In genomic region chr4:44973450-44973849, GRCm38 (mm10) we compare ENCODE assay signal across 8 mouse cellular contexts. TPM values are rescaled to one million over a fixed set of nuclear protein-coding genes. Genes with fewer than 3 reads are reported as not detected.
DNase-seq lines count a peak whose midpoint lies in the region; ATAC-seq lines count a peak whose summit lies in the region.

No protein-coding gene starts in this region.

- WGBS in intestine, embryonic 14.5 days, result 15% methylated on average over 9 of the region's 9 CpGs

- intact Hi-C loops in gastrocnemius, postnatal 36 days (cut with DNase I), result no loop called here
- intact Hi-C loops in left cerebral cortex, postnatal 10 days (cut with DNase I), result no loop called here

- no peaks in the 10 kb centered on the region for H3K27me3 ChIP-seq in intestine, embryonic 14.5 days (replicated peaks; ENCODE audit: control insufficient read depth, insufficient read depth, low read length)

- 0 out of 2 replicates have a peak, but pooled peaks have one; percentile 34 for ATAC-seq in intestine, embryonic 14.5 days (replicated peaks; ENCODE audit: low FRiP score, low TSS enrichment, low read depth)
- ATAC-seq in megakaryocyte-erythroid progenitor cell, adult 5-6 weeks (replicated peaks; ENCODE audit: low FRiP score, low TSS enrichment, poor library complexity, severe bottlenecking), result peak; percentile 86

- no peak overlapping the region for H3K9ac ChIP-seq in intestine, embryonic 14.5 days (ENCODE audit: low read length)

- DNase-seq in adrenal gland, adult 2 months, result peak; percentile 92
- DNase-seq in embryo, embryonic 11.5 days (ENCODE audit: low read depth, low spot score), result peak; percentile 74
- peak; percentile 77 for DNase-seq in gastrocnemius, postnatal 36 days
- peak; percentile 88 for DNase-seq in intestine, embryonic 14.5 days (ENCODE audit: low spot score)
- DNase-seq in left cerebral cortex, postnatal 10 days (ENCODE audit: extremely low spot score in 1 of 2, low spot score in 2 of 2), result peak; percentile 79 to 92
- DNase-seq in right cerebral cortex, postnatal 25 days, result peak; percentile 82
- DNase-seq in urinary bladder, postnatal 36 days (ENCODE audit: low spot score in 2 of 2), result peak; percentile 83 to 90

- no peaks in the 10 kb centered on the region for H3K36me3 ChIP-seq in intestine, embryonic 14.5 days (ENCODE audit: control insufficient read depth, insufficient read depth, low read length)

- no peak overlapping the region for H3K27ac ChIP-seq in intestine, embryonic 14.5 days (ENCODE audit: low read depth)

- H3K4me3 ChIP-seq in intestine, embryonic 14.5 days (ENCODE audit: low read depth, low read length), result no peak overlapping the region; the same call in 1 of the 2 replicates

- H3K4me1 ChIP-seq in intestine, embryonic 14.5 days (replicated peaks; ENCODE audit: control insufficient read depth, insufficient read depth, low read length), result no peaks in the 10 kb centered on the region

- H3K9me3 ChIP-seq in intestine, embryonic 14.5 days (ENCODE audit: control insufficient read depth, low read length), result no peaks in the 10 kb centered on the region

- peak overlapping the region; percentile 43 for H3K4me2 ChIP-seq in intestine, embryonic 14.5 days (ENCODE audit: low read length)

RNA-seq across cellular contexts. Expression of gene Grhpr, which starts 7.7 kb away (rescaled TPM):
- total RNA-seq in adrenal gland, adult 2 months (2021), result 100 to 1,000 TPM; 139 to 220 TPM
- 280 and 300 TPM in 2 replicates for polyA plus RNA-seq in adrenal gland, adult 2 months (2012; rRNA removed)
- total RNA-seq in gastrocnemius, postnatal 36 days (2021), result 10 to 100 TPM; 25.6 to 26.3 TPM
- polyA plus RNA-seq in intestine, embryonic 14.5 days (2014; fragmentation: Nextera tagmentation; extraction: Ambion mirVana), result 64.3 and 70.6 TPM in 2 replicates
- total RNA-seq in left cerebral cortex, postnatal 10 days (2021), result 10 to 100 TPM in 1 of 2 experiments, 1 to 10 TPM in 1; 9.5 to 10.1 TPM
- 16.9 and 25.1 TPM in 2 replicates for total RNA-seq in megakaryocyte-erythroid progenitor cell, adult 5-6 weeks (2014; fragmentation: Nextera tagmentation)
- total RNA-seq in megakaryocyte-erythroid progenitor cell, adult 5-6 weeks (2017), result 13.7 and 21.5 TPM in 2 replicates

RNA-seq across cellular contexts. Expression of gene Zbtb5, which starts 38.8 kb away (rescaled TPM):
- total RNA-seq in adrenal gland, adult 2 months (2021), result 10 to 100 TPM in 1 of 2 experiments, 1 to 10 TPM in 1; 8.9 to 12.0 TPM
- 13.1 and 21.3 TPM in 2 replicates for polyA plus RNA-seq in adrenal gland, adult 2 months (2012; rRNA removed)
- 1 to 10 TPM; 2.8 to 3.0 TPM for total RNA-seq in gastrocnemius, postnatal 36 days (2021)
- polyA plus RNA-seq in intestine, embryonic 14.5 days (2014; fragmentation: Nextera tagmentation; extraction: Ambion mirVana), result 21.4 and 23.7 TPM in 2 replicates
- 10 to 100 TPM; 17.3 to 18.6 TPM for total RNA-seq in left cerebral cortex, postnatal 10 days (2021)
- total RNA-seq in megakaryocyte-erythroid progenitor cell, adult 5-6 weeks (2014; fragmentation: Nextera tagmentation), result 9.2 and 11.4 TPM in 2 replicates
- total RNA-seq in megakaryocyte-erythroid progenitor cell, adult 5-6 weeks (2017), result 8.0 and 12.4 TPM in 2 replicates

RNA-seq across cellular contexts. Expression of gene Polr1e, which starts 44.9 kb away (rescaled TPM):
- total RNA-seq in adrenal gland, adult 2 months (2021), result 10 to 100 TPM; 13.0 to 16.3 TPM
- 2.9 and 3.1 TPM in 2 replicates for polyA plus RNA-seq in adrenal gland, adult 2 months (2012; rRNA removed)
- 1 to 10 TPM; 3.9 to 4.2 TPM for total RNA-seq in gastrocnemius, postnatal 36 days (2021)
- 41.8 and 44.8 TPM in 2 replicates for polyA plus RNA-seq in intestine, embryonic 14.5 days (2014; fragmentation: Nextera tagmentation; extraction: Ambion mirVana)
- total RNA-seq in left cerebral cortex, postnatal 10 days (2021), result 10 to 100 TPM; 17.2 to 20.5 TPM
- total RNA-seq in megakaryocyte-erythroid progenitor cell, adult 5-6 weeks (2014; fragmentation: Nextera tagmentation), result 33.5 and 45.3 TPM in 2 replicates
- total RNA-seq in megakaryocyte-erythroid progenitor cell, adult 5-6 weeks (2017), result 79.9 and 110 TPM in 2 replicates

Comparison
In these comparisons a context has a peak if more than half of its experiments do, and no peak if none do; other contexts are left out.
1. RNA of gene Grhpr, which starts 7.7 kb away (total RNA-seq): 139 to 220 TPM in adrenal gland, adult 2 months; 25.6 to 26.3 TPM in gastrocnemius, postnatal 36 days, 13.7 to 25.1 TPM in megakaryocyte-erythroid progenitor cell, adult 5-6 weeks and 9.5 to 10.1 TPM in left cerebral cortex, postnatal 10 days; every median in the first group is over 4 times any median in the second.
2. Peak in every context shown above with its lines, with median percentiles within 50 percentile points of each other: DNase-seq.